Mouse (Mus musculus) thymus, postnatal 10 days (tissue): Measurements from ENCODE around the gene Atg4a.

Experiments used
- DNase-seq, 2 experiments: peaks; one replicate each; pipeline ENCODE4 v3.0.0; 2021; ENCODE audit warnings: low spot score in 2 of 2

The Atg4a gene

DNA sequence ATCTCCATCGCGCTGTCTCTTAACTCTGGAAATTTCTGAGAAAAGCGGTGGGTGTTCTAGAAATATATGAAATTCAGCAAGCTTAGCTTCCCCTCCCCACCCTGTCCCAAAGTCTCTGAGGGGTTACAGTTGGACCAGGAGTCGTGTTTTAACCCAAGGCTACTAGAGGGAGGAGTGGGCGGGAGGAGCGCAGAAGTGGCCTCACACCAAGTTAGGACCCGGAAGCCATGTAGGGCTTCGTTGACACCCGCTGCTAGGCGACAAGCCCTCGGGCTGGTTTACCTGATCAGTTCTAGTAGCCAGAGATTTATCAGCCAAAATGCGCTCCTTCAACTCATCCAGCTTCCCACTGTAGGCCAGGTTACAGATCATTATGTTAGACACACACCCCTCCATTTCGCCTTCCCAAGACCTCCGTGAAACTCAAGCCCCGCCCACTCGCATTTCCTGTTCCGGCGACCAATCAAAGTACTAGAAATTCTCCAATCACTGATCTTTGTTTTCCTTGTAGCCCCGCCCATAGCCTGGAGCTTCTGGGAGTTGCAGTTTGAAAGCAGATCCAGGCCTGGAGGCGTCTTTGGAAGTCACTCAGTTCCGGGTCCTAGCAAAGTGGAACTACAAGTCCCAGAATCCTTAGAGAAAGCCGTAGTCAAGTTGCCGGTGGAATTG is at the start of gene Atg4a, which contains the start of gene Psmd10:
Gene Atg4a (plus strand): TSS at position 636 of the 669 bp plus-strand sequence.
Gene Psmd10 (minus strand): TSS at position 457 of the 669 bp plus-strand sequence.
- DNase-seq, result peak; percentile 86 to 87

- no peak for DNase-seq
Measured at GRCm38 (mm10) chrX:140907360-140907759, 49.3 kb upstream of the Atg4a start, which contains the start of gene Vsig1. TSS of gene Vsig1 (plus strand) at chrX:140907608.

GRCm38 (mm10) chrX:140921321-140921720 is 35.4 kb upstream of the Atg4a start:
- no peak for DNase-seq

GRCm38 (mm10) chrX:140932066-140932465 is 24.6 kb upstream of the Atg4a start:
- no peak for DNase-seq

DNA sequence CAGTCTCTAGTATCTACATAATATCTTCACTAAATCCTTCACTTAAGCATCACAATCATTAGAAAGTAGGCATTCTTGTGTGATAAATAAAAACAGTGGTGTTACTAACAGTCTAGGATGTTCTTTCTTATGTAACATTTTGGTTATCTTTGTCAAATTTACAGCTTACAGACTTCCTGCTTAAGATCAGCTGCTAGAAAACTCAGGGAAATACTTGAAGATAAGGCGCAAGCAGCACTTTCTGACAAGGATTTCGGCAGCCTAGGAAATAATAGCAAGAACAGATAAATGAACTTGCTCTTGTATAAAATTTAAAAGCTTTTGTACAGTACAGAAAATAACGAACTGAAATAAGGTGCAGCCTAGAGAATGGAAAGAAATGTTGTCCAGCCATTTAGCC is 23.4 kb upstream of the Atg4a start:
- DNase-seq, result no peak

DNA sequence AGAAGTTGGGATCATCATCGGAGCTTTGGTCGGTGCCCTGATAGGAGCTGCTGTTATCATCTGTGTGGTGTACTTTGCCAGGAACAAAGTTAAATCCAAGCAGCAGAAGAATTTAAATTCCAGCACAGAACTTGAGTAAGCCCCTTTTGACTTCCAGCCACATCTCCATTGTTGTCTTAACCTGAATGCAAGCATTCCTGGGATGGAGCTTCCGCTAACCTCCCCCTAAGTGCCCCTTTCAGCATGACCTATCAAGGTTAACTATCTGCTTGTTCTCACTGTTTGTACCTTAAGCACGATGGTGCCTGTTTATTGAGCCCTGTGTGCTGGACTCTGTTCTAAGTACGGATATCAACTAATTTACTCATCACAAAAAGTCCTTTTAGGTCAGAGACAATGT is 20.4 kb upstream of the Atg4a start:
- no peak for DNase-seq

GRCm38 (mm10) chrX:140953618-140954017 is 3.1 kb upstream of the Atg4a start:
- no peak for DNase-seq

- DNase-seq, result no peak
Measured at GRCm38 (mm10) chrX:140956959-140957358, 252 bp downstream of the Atg4a start.

DNA sequence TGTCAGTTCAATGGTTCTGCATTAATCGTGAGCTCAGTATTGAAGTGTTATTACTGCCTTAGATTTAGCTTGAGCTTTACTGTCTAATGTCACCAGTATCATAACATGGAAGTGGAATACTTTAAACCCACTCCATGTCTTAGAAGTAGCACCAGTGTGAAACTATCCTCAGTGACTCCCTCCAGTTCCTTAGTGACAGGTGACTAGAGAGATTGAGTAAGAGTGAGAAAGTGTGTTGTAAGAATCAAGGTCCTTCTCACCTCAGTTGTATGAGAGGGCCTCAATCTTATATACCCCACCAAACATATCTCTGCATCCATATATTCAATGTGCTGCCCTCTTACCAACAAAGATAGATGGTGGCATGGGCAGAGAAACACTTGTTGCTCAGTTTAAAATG is 22.2 kb downstream of the Atg4a start:
- DNase-seq, result no peak

GRCm38 (mm10) chrX:140979546-140979945 is 22.8 kb downstream of the Atg4a start:
- no peak for DNase-seq

DNA sequence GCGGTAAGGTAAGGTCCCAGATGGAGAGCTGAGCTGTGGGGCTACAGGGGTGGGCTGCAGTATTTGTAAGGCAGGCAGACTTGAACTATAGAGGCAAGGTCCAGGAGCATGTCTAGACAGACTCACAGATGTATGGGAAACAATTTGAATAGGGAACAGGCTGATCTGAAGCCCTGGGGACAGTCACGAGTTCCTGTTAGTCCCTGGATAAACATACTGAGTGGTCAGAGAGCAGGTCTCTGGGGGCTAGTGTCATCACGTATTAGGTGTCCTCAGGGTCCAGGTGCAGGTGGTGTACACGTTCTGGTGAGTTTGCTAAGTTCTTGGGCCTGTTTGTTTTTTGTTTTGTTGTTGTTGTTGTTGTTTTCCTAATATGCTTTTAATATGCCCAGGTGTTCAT is 23.5 kb downstream of the Atg4a start:
- DNase-seq, result no peak

DNA sequence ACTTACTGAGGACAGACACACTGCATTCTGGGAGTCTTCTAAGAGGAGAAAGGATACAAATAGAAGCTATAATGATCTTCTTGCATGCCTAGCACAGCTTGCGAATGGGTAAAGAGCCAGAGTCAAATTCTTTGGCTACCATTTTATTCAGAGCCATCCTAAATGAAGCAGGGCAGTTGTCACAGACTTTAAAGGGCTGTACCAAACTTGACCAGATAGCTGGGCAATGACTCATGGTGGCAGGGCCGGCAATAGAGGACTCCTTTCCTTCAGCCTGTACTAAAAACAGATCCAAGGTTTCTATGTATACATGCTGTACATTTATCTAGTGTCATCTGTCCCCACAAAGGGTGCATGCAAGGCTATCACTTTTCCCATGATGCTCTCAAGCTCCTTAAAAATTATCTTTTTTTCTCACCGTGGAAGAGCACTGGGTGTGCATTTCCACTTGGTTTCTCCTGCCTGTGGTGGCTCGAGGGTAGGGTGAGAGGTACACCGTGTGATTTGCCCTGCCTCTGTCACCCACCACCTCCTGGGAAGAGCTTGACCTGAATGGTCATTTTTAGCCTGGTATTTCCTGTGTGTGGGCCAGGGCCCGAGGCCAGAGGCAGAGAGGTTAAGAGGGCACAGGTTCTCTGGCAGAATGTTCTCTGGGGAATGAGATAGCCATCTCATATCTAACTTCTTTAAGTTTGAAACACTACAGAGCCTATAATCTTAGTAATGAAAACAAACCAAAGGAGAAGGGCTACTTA is 26.7 kb downstream of the Atg4a start:
- DNase-seq, result no peak

GRCm38 (mm10) chrX:140984795-140985194 is 28.1 kb downstream of the Atg4a start:
- DNase-seq, result no peak

GRCm38 (mm10) chrX:140985256-140985655 is 28.5 kb downstream of the Atg4a start:
- DNase-seq, result no peak

DNA sequence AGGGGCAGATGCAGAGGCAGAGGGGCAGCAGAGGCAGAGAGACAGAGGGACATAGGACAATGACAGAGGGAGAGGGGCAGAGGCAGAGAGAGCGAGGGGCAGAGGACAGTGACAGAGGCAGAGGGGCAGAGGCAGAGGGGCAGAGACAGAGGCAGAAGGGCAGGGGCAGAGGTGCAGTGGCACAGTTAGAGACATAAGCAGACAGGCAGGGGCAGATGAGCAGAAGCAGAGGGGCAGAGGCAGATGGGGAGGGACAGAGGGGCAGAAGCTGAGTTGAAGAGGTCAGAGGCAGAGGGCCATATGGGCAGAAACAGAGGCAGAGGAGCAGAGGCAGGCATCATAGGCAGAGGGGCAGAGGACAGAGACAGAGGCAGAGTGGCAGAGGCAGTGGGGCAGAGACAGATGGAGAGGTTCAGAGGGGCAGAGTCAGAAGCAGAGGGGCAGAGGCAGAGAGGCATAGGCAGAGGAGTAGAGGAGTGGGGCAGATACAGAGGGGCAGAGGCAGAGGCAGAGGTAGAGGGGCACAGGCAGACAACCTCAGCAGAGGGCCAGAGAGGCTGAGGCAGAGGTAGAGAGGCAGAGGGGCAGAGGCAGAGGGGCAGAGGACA is 40.3 kb downstream of the Atg4a start:
- no peak for DNase-seq

- no peak for DNase-seq
Measured at GRCm38 (mm10) chrX:140997912-140998545, 41.3 kb downstream of the Atg4a start.

GRCm38 (mm10) chrX:140998885-140999284 is 42.2 kb downstream of the Atg4a start:
- no peak for DNase-seq

GRCm38 (mm10) chrX:141149705-141150104 is 193.0 kb downstream of the Atg4a start:
- DNase-seq, result no peak

GRCm38 (mm10) chrX:141150290-141150689 is 193.6 kb downstream of the Atg4a start:
- no peak for DNase-seq

DNA sequence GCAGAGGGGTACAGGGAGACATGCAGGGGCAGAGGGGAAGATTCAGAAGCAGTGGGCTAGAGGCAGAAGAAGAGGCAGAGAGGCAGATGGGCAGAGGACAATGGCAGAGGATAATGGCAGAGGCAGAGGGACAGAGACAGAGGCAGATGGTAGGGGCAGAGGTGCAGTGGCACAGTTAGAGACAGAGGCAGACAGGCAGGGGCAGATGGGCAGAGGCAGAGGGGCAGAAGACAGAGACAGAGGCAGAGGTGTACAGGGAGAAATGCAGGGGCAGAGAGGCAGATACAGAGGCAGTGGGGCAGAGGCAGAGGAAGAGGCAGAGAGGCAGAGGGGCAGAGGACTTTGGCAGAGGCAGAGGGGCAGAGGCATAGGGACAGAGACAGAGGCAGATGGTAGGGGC is 194.5 kb downstream of the Atg4a start:
- DNase-seq, result no peak

GRCm38 (mm10) chrX:141156696-141157095 is 200.0 kb downstream of the Atg4a start:
- no peak for DNase-seq

GRCm38 (mm10) chrX:141157626-141158025 is 200.9 kb downstream of the Atg4a start:
- no peak for DNase-seq
